Mouse (Mus musculus) forebrain, embryonic 16.5 days (tissue): Measurements from ENCODE around the gene Epn3. TPM values are rescaled to one million over a fixed set of nuclear protein-coding genes. Genes with fewer than 3 reads are reported as not detected.

Experiments used
- ATAC-seq: fragments of 200-750 bp; cut with Nextera tagmentation; 2 replicates; pipeline ENCODE4 v1.8.0; 2017; ENCODE audit warnings: mild to moderate bottlenecking, moderate library complexity
- H3K27ac ChIP-seq: fragments of 300-500 bp; sonication (generic); 2 replicates; pipeline ENCODE4 v1.5.1; 2014; ENCODE audit warnings: low read length, control low read depth
- H3K27me3 ChIP-seq: fragments of 300-500 bp; sonication (generic); replicated peaks from 2 replicates; pipeline ENCODE4 v1.6.1; 2014; ENCODE audit warnings: low read length; ENCODE audit not compliant: control insufficient read depth, insufficient read depth
- H3K36me3 ChIP-seq: fragments of 300-500 bp; sonication (generic); 2 replicates; pipeline ENCODE4 v1.6.1; 2014; ENCODE audit not compliant: control insufficient read depth, insufficient read depth
- H3K4me1 ChIP-seq: fragments of 300-500 bp; sonication (generic); replicated peaks from 2 replicates; pipeline ENCODE4 v1.6.1; 2014; ENCODE audit warnings: low read length; ENCODE audit not compliant: control insufficient read depth, insufficient read depth
- H3K4me2 ChIP-seq: fragments of 300-500 bp; sonication (generic); 2 replicates; pipeline ENCODE4 v1.6.1; 2014; ENCODE audit warnings: mild to moderate bottlenecking, low read length, control low read depth
- H3K4me3 ChIP-seq: fragments of 300-500 bp; sonication (generic); replicated peaks from 2 replicates; pipeline ENCODE4 v1.5.1; 2014; ENCODE audit warnings: mild to moderate bottlenecking, low read length, control low read depth
- H3K9ac ChIP-seq: fragments of 300-500 bp; sonication (generic); replicated peaks from 2 replicates; pipeline ENCODE4 v1.6.1; 2014; ENCODE audit warnings: low read depth, low read length, control low read depth
- H3K9me3 ChIP-seq: fragments of 300-500 bp; sonication (generic); 2 replicates; pipeline ENCODE4 v1.6.1; 2016; ENCODE audit warnings: low read length; ENCODE audit not compliant: control insufficient read depth
- WGBS: fragments of 180-500 bp; shearing (Covaris S2); extraction: QIAGEN DNeasy Blood & Tissue Kit; methylation state at CpG from one replicate; pipeline ENCODE4 v1.1.7; 2014; 5-methylcytosine and 5-hydroxymethylcytosine counted together
- polyA plus RNA-seq: library from polyadenylated mRNA; unstranded; fragments of >200 nt; fragmentation: Nextera tagmentation; extraction: Ambion mirVana; gene quantifications from 2 replicates; pipeline ENCODE4 v1.2.1, GENCODE M21; 2015

Gene Epn3
- polyA plus RNA-seq, 1 experiment from 2014 or later, result 0.35 TPM

- Histone ChIP-seq H3K4me1 (peaks cover 5% of the 10 kb centered on the region), H3K36me3 (0 out of 2 replicates have a peak, but pooled peaks cover 3% of the 10 kb centered on the region), H3K27ac (no peak overlapping the region), H3K9me3 (no peaks in the 10 kb centered on the region), H3K4me3 (no peak overlapping the region), H3K9ac (no peak overlapping the region), H3K4me2 (no peak overlapping the region), H3K27me3 (no peaks in the 10 kb centered on the region)
- WGBS, result 81% methylated on average over 7 of the region's 7 CpGs
- no peak for ATAC-seq
These were observed 40.0 kb upstream of the Epn3 start for GRCm38 (mm10) chr11:94539761-94540160.

- no peak overlapping the region for H3K9ac ChIP-seq
- H3K4me1 ChIP-seq, result no peaks in the 10 kb centered on the region
- 73% methylated on average over 8 of the region's 8 CpGs for WGBS
- H3K4me2 ChIP-seq, result no peak overlapping the region
- H3K4me3 ChIP-seq, result no peak overlapping the region
- no peaks in the 10 kb centered on the region for H3K27me3 ChIP-seq
- ATAC-seq, result no peak
- H3K36me3 ChIP-seq, result 0 out of 2 replicates have a peak, but pooled peaks cover 3% of the 10 kb centered on the region
- no peaks in the 10 kb centered on the region for H3K9me3 ChIP-seq
- no peak overlapping the region for H3K27ac ChIP-seq
These were observed 39.0 kb upstream of the Epn3 start for GRCm38 (mm10) chr11:94538733-94539292.

DNA sequence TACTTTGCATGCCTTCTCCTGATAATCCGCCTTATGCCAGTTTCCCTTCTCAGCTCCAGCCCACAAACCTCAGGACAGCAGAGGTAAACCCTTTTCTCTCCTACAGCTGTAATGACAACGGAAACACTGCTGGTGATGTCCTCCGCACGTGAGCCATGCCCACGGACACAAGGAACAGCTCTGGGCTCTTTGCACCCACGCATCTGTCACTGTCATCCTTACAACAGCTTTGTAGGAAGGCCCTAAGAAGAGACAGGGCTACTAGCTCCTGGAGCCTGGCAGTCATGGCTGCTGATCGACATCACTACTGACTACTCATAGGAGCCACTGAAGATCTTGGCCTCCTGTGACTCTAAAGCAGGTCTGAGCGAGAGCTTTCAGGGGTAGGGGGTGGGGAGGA is 33.4 kb upstream of the Epn3 start:
- ATAC-seq, result no peak
- 90% methylated on average over 8 of the region's 8 CpGs for WGBS
- no peak overlapping the region for H3K9ac ChIP-seq

DNA sequence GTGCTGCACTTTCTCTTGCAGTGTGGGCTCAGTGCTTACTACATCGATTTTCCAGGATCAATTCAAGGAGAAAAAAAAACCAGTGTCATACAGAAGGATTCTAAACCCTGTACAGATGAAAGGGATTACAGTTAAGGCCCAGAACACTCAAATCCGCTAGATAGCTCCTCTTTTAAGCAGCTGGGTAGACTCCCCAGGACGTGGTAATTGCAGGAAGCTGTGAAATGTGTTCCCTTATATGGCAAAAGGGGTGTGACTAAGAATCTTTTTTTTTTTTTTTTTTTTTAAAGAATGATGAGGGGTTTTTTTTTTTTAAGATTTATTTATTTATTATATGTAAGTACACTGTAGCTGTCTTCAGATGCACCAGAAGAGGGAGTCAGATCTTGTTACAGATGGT is 29.1 kb upstream of the Epn3 start:
- H3K4me3 ChIP-seq, result no peak overlapping the region
- H3K27ac ChIP-seq, result no peak overlapping the region
- H3K9ac ChIP-seq, result no peak overlapping the region
- H3K4me1 ChIP-seq, result no peaks in the 10 kb centered on the region
- H3K27me3 ChIP-seq, result no peaks in the 10 kb centered on the region
- no peaks in the 10 kb centered on the region for H3K9me3 ChIP-seq
- no peak overlapping the region for H3K4me2 ChIP-seq
- no peak for ATAC-seq
- H3K36me3 ChIP-seq, result no peaks in the 10 kb centered on the region
- 32% methylated on average over 3 of the region's 3 CpGs for WGBS

More for the DNA sequence above, 33.4 kb upstream of the Epn3 start:
- Histone ChIP-seq H3K27ac (no peak overlapping the region), H3K36me3 (no peaks in the 10 kb centered on the region), H3K9me3 (no peaks in the 10 kb centered on the region), H3K27me3 (no peaks in the 10 kb centered on the region), H3K4me1 (no peaks in the 10 kb centered on the region), H3K4me2 (no peak overlapping the region), H3K4me3 (no peak overlapping the region)

DNA sequence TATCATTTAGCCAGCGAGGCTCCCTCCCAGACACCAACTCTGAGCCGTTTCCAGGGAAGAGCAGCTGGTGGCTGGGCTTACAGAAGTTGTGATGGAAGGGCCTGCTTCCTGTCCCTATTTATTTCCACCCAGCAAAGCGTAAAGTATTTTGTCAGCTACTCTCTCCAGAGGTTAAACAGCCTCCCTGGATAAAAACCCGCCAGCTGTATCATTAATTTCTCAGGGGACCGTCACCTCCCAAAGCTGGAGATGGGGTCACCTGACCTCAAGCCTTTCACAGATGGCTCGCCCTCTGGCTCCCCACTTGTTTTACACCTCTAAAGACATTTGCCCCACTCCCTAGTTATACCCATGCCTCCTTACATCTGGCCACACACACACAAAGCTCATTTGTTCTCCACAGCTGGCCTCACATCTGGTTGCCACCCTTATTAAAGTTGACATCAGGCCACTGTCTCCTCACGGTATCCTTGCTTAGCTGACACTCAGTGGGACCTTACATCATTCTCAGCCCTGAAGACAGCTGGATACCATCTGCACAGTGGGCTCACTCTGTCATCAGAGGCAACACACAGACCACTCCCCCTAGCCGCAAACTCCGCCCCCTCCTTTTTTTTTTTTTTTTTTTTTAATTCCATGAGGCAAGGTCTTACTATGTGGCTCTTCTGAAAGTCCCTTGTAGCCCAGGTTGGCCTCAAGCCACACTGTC is 26.6 kb upstream of the Epn3 start:
- H3K27me3 ChIP-seq, result no peaks in the 10 kb centered on the region
- no peak for ATAC-seq
- WGBS, result 58% methylated on average over 9 of the region's 9 CpGs
- no peak overlapping the region for H3K4me3 ChIP-seq
- no peak overlapping the region for H3K9ac ChIP-seq
- H3K36me3 ChIP-seq, result no peaks in the 10 kb centered on the region
- H3K4me1 ChIP-seq, result peaks cover 4% of the 10 kb centered on the region; the same call in 1 of the 2 replicates
- H3K9me3 ChIP-seq, result no peaks in the 10 kb centered on the region
- no peak overlapping the region for H3K4me2 ChIP-seq
- H3K27ac ChIP-seq, result no peak overlapping the region

DNA sequence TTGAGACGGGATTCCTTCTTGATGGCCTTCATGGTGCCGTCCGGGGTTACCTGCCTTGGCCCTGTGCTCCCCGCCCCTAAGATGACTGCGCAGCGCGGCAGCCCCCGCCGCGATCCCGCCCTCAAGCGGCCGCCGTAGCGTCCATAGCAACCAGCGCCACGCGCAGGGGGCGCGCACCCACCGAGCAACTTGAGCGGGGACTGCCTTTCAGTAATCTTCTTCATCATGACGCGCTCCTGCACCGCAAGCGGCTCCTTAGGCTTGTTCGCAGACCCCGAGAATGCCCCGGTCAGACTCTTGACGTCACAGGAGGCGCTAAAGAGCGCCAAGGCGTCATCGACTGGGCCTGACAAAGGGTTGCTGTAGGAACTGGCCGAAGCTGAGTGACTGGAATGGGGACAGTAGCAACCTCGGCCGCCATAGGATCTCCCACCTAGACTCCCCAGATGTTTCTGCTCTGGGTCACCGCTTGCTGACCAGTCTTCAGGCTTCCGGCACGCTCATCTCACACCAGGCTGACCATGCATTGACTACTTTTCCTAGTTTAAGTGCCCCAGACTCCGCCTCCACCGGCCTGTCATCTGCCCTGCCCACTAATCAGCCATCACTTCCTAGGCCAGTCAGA is 21.6 kb upstream of the Epn3 start, which contains the start of gene Mycbpap:
TSS of gene Mycbpap (minus strand) at position 524 of the 625 bp plus-strand sequence.
- H3K27ac ChIP-seq, result no peak within 1 kb of the TSS
- peak within 1 kb of the TSS; percentile 50 for H3K9ac ChIP-seq
- H3K4me1 ChIP-seq, result peaks cover 8% of the 10 kb centered on the region; the same call in 1 of the 2 replicates
- ATAC-seq, result peak; percentile 76
- under 1% methylated on average over 42 of the region's 42 CpGs for WGBS
- H3K9me3 ChIP-seq, result no peaks in the 10 kb centered on the region
- H3K4me3 ChIP-seq, result peak within 1 kb of the TSS; percentile 52
- H3K36me3 ChIP-seq, result no peaks in the 10 kb centered on the region
- H3K4me2 ChIP-seq, result peak within 1 kb of the TSS; percentile 80
- H3K27me3 ChIP-seq, result no peaks in the 10 kb centered on the region

- no peaks in the 10 kb centered on the region for H3K27me3 ChIP-seq
- no peaks in the 10 kb centered on the region for H3K9me3 ChIP-seq
- 69% methylated on average over 9 of the region's 9 CpGs for WGBS
- no peaks in the 10 kb centered on the region for H3K36me3 ChIP-seq
- no peaks in the 10 kb centered on the region for H3K4me1 ChIP-seq
- no peak overlapping the region for H3K27ac ChIP-seq
- ATAC-seq, result no peak
- H3K4me2 ChIP-seq, result no peak overlapping the region
- no peak overlapping the region for H3K4me3 ChIP-seq
- H3K9ac ChIP-seq, result no peak overlapping the region
These were observed 13.7 kb upstream of the Epn3 start for GRCm38 (mm10) chr11:94513452-94513851.

DNA sequence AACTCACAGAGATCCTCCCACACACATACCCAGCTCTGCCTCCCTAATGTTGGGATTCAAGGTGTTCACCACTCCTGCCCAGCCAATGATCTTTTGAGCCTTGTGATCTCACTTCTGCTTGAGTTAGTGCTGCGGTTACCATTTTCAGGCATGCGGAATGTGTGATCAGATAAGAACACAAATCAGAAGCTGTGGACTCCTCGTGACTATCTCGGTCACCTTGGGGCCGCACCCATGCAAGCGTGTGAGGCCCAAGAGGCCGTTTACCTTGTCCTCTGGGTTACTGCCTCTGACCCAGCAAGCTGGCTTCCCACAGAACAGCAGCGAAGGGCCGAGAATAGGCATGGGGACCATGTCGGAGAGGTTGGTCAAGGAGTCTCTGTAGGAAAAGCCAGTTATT is 9.2 kb upstream of the Epn3 start:
- 92% methylated on average over 10 of the region's 10 CpGs for WGBS
- H3K9me3 ChIP-seq, result no peaks in the 10 kb centered on the region
- ATAC-seq, result no peak

DNA sequence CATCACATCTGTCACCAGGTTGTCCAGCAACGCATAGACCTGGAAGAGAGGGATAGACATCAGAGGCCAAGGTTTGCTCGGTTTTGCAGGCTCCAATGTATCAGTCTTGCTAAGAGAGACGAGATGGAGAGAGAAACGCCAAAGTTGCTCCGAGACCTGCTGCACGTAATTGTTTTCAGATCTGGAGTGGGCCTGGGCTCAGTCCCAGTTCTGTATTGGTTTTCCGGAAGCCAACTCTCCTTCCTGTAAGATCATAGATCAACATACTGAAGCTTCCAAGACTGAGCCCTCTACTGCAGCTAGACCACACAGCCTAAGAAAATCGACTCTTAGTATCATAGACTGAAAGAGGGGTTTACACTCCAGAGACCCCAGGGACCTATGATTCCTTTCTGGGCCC is 1.7 kb upstream of the Epn3 start:
- H3K9ac ChIP-seq, result no peak overlapping the region
- no peak overlapping the region for H3K4me3 ChIP-seq
- no peak overlapping the region for H3K27ac ChIP-seq
- no peak overlapping the region for H3K4me2 ChIP-seq
- H3K4me1 ChIP-seq, result peaks cover 22% of the 10 kb centered on the region
- no peak for ATAC-seq
- H3K36me3 ChIP-seq, result no peaks in the 10 kb centered on the region
- no peaks in the 10 kb centered on the region for H3K9me3 ChIP-seq
- H3K27me3 ChIP-seq, result no peaks in the 10 kb centered on the region; the same call in 1 of the 2 replicates
- WGBS, result 90% methylated on average over 8 of the region's 8 CpGs

More for the DNA sequence above, 9.2 kb upstream of the Epn3 start:
- no peaks in the 10 kb centered on the region for H3K27me3 ChIP-seq
- no peaks in the 10 kb centered on the region for H3K36me3 ChIP-seq
- H3K4me2 ChIP-seq, result no peak overlapping the region
- no peak overlapping the region for H3K9ac ChIP-seq
- no peak overlapping the region for H3K27ac ChIP-seq
- no peaks in the 10 kb centered on the region for H3K4me1 ChIP-seq
- H3K4me3 ChIP-seq, result no peak overlapping the region
